Mouse (Mus musculus) lung, postnatal 0 days (tissue): ENCODE results near the gene Atp13a2. TPM values are rescaled to one million over a fixed set of nuclear protein-coding genes. Genes with fewer than 3 reads are reported as not detected.

Source experiments
- ATAC-seq: fragments of 200-750 bp; cut with Nextera tagmentation; 2 replicates; pipeline ENCODE4 v1.8.0; 2017; ENCODE audit warnings: moderate library complexity
- DNase-seq: peaks from one replicate; pipeline ENCODE4 v3.0.0-alpha.2; 2016; ENCODE audit warnings: low spot score
- H3K27ac ChIP-seq: fragments of 300-500 bp; sonication (generic); 2 replicates; pipeline ENCODE4 v1.5.1; 2014; ENCODE audit warnings: antibody characterized with exemption, mild to moderate bottlenecking, low read length, mixed read lengths
- H3K27me3 ChIP-seq: fragments of 300-500 bp; sonication (generic); replicated peaks from 2 replicates; pipeline ENCODE4 v1.6.1; 2014; ENCODE audit warnings: low read length, mixed read lengths; ENCODE audit not compliant: insufficient read depth
- H3K36me3 ChIP-seq: fragments of 300-500 bp; sonication (generic); 2 replicates; pipeline ENCODE4 v1.6.1; 2014; ENCODE audit warnings: low read length, mixed read lengths; ENCODE audit not compliant: insufficient read depth
- H3K4me1 ChIP-seq: fragments of 300-500 bp; sonication (generic); 2 replicates; pipeline ENCODE4 v1.6.1; 2014; ENCODE audit warnings: antibody characterized with exemption, low read depth, low read length, mixed read lengths; ENCODE audit not compliant: insufficient read depth
- H3K4me2 ChIP-seq: fragments of 300-500 bp; sonication (generic); replicated peaks from 2 replicates; pipeline ENCODE4 v1.6.1; 2014; ENCODE audit warnings: low read depth, mild to moderate bottlenecking, low read length, moderate library complexity, mixed read lengths
- H3K4me3 ChIP-seq: fragments of 300-500 bp; sonication (generic); 2 replicates; pipeline ENCODE4 v1.5.1; 2014; ENCODE audit warnings: low read depth, low read length
- H3K9ac ChIP-seq: fragments of 300-500 bp; sonication (generic); replicated peaks from 2 replicates; pipeline ENCODE4 v1.6.1; 2014; ENCODE audit warnings: low read depth, mild to moderate bottlenecking
- H3K9me3 ChIP-seq: fragments of 300-500 bp; sonication (generic); 2 replicates; pipeline ENCODE4 v1.6.1; 2016; ENCODE audit warnings: low read length, mixed read lengths
- CTCF ChIP-seq: IDR thresholded peaks from 2 replicates; pipeline ENCODE4 v1.5.1; 2016; ENCODE audit warnings: antibody characterized with exemption, mild to moderate bottlenecking
- EP300 ChIP-seq: IDR thresholded peaks from 2 replicates; pipeline ENCODE4 v1.6.1; 2016; ENCODE audit warnings: antibody characterized with exemption, mild to moderate bottlenecking, control low read depth
- WGBS: fragments of 180-500 bp; shearing (Covaris S2); extraction: QIAGEN DNeasy Blood & Tissue Kit; methylation state at CpG from one replicate; pipeline ENCODE4 v1.1.7; 2014; 5-methylcytosine and 5-hydroxymethylcytosine counted together
- polyA plus RNA-seq: library from polyadenylated mRNA; unstranded; fragments of >200 nt; fragmentation: Nextera tagmentation; extraction: Ambion mirVana; gene quantifications from 2 replicates; pipeline ENCODE4 v1.2.1, GENCODE M21; 2015

Atp13a2 gene
- polyA plus RNA-seq, 1 experiment from 2014 or later: 34.2 TPM

GRCm38 (mm10) chr4:140988706-140989290 lies 2.1 kb downstream of the Atp13a2 start:
- H3K4me2 ChIP-seq: no peak overlapping the region
- H3K9me3 ChIP-seq: no peaks in the 10 kb centered on the region
- H3K4me1 ChIP-seq: peaks cover 5% of the 10 kb centered on the region; the same call in 1 of the 2 replicates
- TF ChIP-seq CTCF (no peak), EP300 (no peak)
- no peak overlapping the region for H3K27ac ChIP-seq
- 62% methylated on average over 7 of the region's 7 CpGs for WGBS
- DNase-seq (peak; percentile 48), ATAC-seq (peak; percentile 18; the same call in 1 of the 2 replicates)
- H3K27me3 ChIP-seq: no peaks in the 10 kb centered on the region
- no peaks in the 10 kb centered on the region for H3K36me3 ChIP-seq
- no peak overlapping the region for H3K9ac ChIP-seq
- no peak overlapping the region for H3K4me3 ChIP-seq

- no peak for ATAC-seq
Observed at GRCm38 (mm10) chr4:140989447-140989846, 2.8 kb downstream of the Atp13a2 start.

GRCm38 (mm10) chr4:140992215-140992614 lies 5.5 kb downstream of the Atp13a2 start:
- WGBS: 88% methylated on average over 20 of the region's 20 CpGs
- Histone ChIP-seq H3K4me2 (no peak overlapping the region), H3K9me3 (no peaks in the 10 kb centered on the region), H3K9ac (no peak overlapping the region), H3K36me3 (peaks cover 13% of the 10 kb centered on the region), H3K27ac (no peak overlapping the region), H3K4me1 (peaks cover 5% of the 10 kb centered on the region; the same call in 1 of the 2 replicates), H3K4me3 (no peak overlapping the region), H3K27me3 (no peaks in the 10 kb centered on the region)
- no peak for DNase-seq
- TF ChIP-seq EP300 (no peak), CTCF (no peak)
- ATAC-seq: no peak

More at GRCm38 (mm10) chr4:140989447-140989846, 2.8 kb downstream of the Atp13a2 start:
- DNase-seq: no peak
- WGBS: 91% methylated on average over 14 of the region's 14 CpGs
- H3K4me2 ChIP-seq: 0 out of 2 replicates have a peak overlapping the region, but pooled peaks have one; percentile 14
- H3K4me3 ChIP-seq: no peak overlapping the region
- peaks cover 5% of the 10 kb centered on the region; the same call in 1 of the 2 replicates for H3K4me1 ChIP-seq
- H3K27me3 ChIP-seq: no peaks in the 10 kb centered on the region
- no peak overlapping the region for H3K27ac ChIP-seq
- H3K9me3 ChIP-seq: no peaks in the 10 kb centered on the region
- no peaks in the 10 kb centered on the region; the same call in 1 of the 2 replicates for H3K36me3 ChIP-seq
- TF ChIP-seq CTCF (no peak), EP300 (no peak)
- H3K9ac ChIP-seq: no peak overlapping the region

GRCm38 (mm10) chr4:140993846-140994245 lies 7.2 kb downstream of the Atp13a2 start:
- no peak overlapping the region for H3K4me2 ChIP-seq
- DNase-seq (no peak), ATAC-seq (no peak)
- H3K36me3 ChIP-seq: peaks cover 13% of the 10 kb centered on the region
- H3K27me3 ChIP-seq: no peaks in the 10 kb centered on the region
- H3K9me3 ChIP-seq: no peaks in the 10 kb centered on the region
- no peak overlapping the region for H3K27ac ChIP-seq
- WGBS: 81% methylated on average over 8 of the region's 8 CpGs
- no peaks in the 10 kb centered on the region for H3K4me1 ChIP-seq
- no peak overlapping the region for H3K9ac ChIP-seq
- no peak overlapping the region for H3K4me3 ChIP-seq
- no peak for TF ChIP-seq EP300
- TF ChIP-seq CTCF: no peak

GRCm38 (mm10) chr4:140995811-140996210 lies 9.1 kb downstream of the Atp13a2 start:
- ATAC-seq (no peak), DNase-seq (no peak)
- Histone ChIP-seq H3K27ac (no peak overlapping the region), H3K4me1 (no peaks in the 10 kb centered on the region), H3K36me3 (peaks cover 17% of the 10 kb centered on the region), H3K27me3 (no peaks in the 10 kb centered on the region), H3K9ac (no peak overlapping the region), H3K4me2 (no peak overlapping the region), H3K4me3 (no peak overlapping the region), H3K9me3 (no peaks in the 10 kb centered on the region)
- TF ChIP-seq EP300 (no peak), CTCF (no peak)
- WGBS: 91% methylated on average over 8 of the region's 8 CpGs

- no peak for ATAC-seq
- Histone ChIP-seq H3K4me3 (no peak overlapping the region), H3K27me3 (no peaks in the 10 kb centered on the region), H3K27ac (no peak overlapping the region), H3K4me1 (no peaks in the 10 kb centered on the region), H3K36me3 (peaks cover 21% of the 10 kb centered on the region), H3K4me2 (no peak overlapping the region), H3K9me3 (no peaks in the 10 kb centered on the region), H3K9ac (no peak overlapping the region)
- DNase-seq: no peak
- TF ChIP-seq EP300 (no peak), CTCF (no peak)
- WGBS: 93% methylated on average over 9 of the region's 9 CpGs
Observed at GRCm38 (mm10) chr4:140996812-140997211, 10.1 kb downstream of the Atp13a2 start.

- Histone ChIP-seq H3K9ac (no peak overlapping the region), H3K36me3 (peaks cover 23% of the 10 kb centered on the region; the same call in 1 of the 2 replicates), H3K27me3 (no peaks in the 10 kb centered on the region), H3K4me3 (no peak overlapping the region), H3K27ac (no peak overlapping the region), H3K4me2 (no peak overlapping the region), H3K9me3 (no peaks in the 10 kb centered on the region), H3K4me1 (0 out of 2 replicates have a peak, but pooled peaks cover 3% of the 10 kb centered on the region)
- ATAC-seq (no peak), DNase-seq (no peak)
- WGBS: 74% methylated on average over 13 of the region's 13 CpGs
- TF ChIP-seq CTCF (peak; percentile 55), EP300 (no peak)
Observed at GRCm38 (mm10) chr4:141005983-141006382, 19.3 kb downstream of the Atp13a2 start.
